Mouse (Mus musculus) thymus, adult 2 months (tissue): ENCODE measurements around the gene Hvcn1.

ENCODE experiments used
- CTCF ChIP-seq: fragments of 200-500 bp; IDR thresholded peaks from 2 replicates; pipeline ENCODE4 v1.5.1; 2012; ENCODE audit warnings: mild to moderate bottlenecking, control low read depth, low read length, moderate library complexity, borderline replicate concordance; ENCODE audit not compliant: control insufficient read depth, poor library complexity, insufficient read depth; ENCODE audit errors: extremely low read depth
- POLR2A ChIP-seq: fragments of 200-500 bp; IDR thresholded peaks from 2 replicates; pipeline ENCODE4 v1.6.1; 2012; ENCODE audit warnings: mild to moderate bottlenecking, low read length, control low read depth, moderate library complexity; ENCODE audit not compliant: control insufficient read depth, poor library complexity, insufficient read depth; ENCODE audit errors: extremely low read depth

- TF ChIP-seq CTCF = no peak
- no peak for TF ChIP-seq POLR2A
Observed at GRCm38 (mm10) chr5:122258027-122258741, 51.6 kb downstream of the Hvcn1 start.
